Mouse (Mus musculus) midbrain, embryonic 10.5 days (tissue): ENCODE results near the gene Slc45a1. TPM values are rescaled to one million over a fixed set of nuclear protein-coding genes. Genes with fewer than 3 reads are reported as not detected.
A peak's percentile ranks its signal among the peaks of the same experiment; 100 is the strongest.

ENCODE experiments used
- DNase-seq: peaks from one replicate; pipeline ENCODE4 v3.0.0-alpha.2; 2017; ENCODE audit warnings: low spot score
- H3K27ac ChIP-seq: fragments of 300-500 bp; sonication (generic); replicated peaks from 2 replicates; pipeline ENCODE4 v1.5.1; 2016; ENCODE audit warnings: mild to moderate bottlenecking
- H3K27me3 ChIP-seq: fragments of 300-500 bp; sonication (generic); 2 replicates; pipeline ENCODE4 v1.6.1; 2016; ENCODE audit warnings: low read depth, mild to moderate bottlenecking; ENCODE audit not compliant: poor library complexity, severe bottlenecking
- H3K36me3 ChIP-seq: fragments of 300-500 bp; sonication (generic); 2 replicates; pipeline ENCODE4 v1.6.1; 2016; ENCODE audit warnings: mild to moderate bottlenecking, moderate library complexity
- H3K4me1 ChIP-seq: fragments of 300-500 bp; sonication (generic); 2 replicates; pipeline ENCODE4 v1.6.1; 2016
- H3K4me3 ChIP-seq: fragments of 300-500 bp; sonication (generic); 2 replicates; pipeline ENCODE4 v1.5.1; 2016; ENCODE audit warnings: mild to moderate bottlenecking, moderate library complexity
- H3K9me3 ChIP-seq: fragments of 300-500 bp; sonication (generic); replicated peaks from 2 replicates; pipeline ENCODE4 v1.6.1; 2016; ENCODE audit warnings: mild to moderate bottlenecking
- WGBS: fragments of 180-500 bp; shearing (Covaris S2); methylation state at CpG from one replicate; pipeline ENCODE4 v1.1.7; 2016; 5-methylcytosine and 5-hydroxymethylcytosine counted together
- polyA plus RNA-seq: library from polyadenylated mRNA; unstranded; fragments of >200 nt; fragmentation: Nextera tagmentation; extraction: Ambion mirVana; gene quantifications from 2 replicates; pipeline ENCODE4 v1.2.1, GENCODE M21; 2016

Slc45a1 gene
- polyA plus RNA-seq = 1.7 and 4.4 TPM in 2 replicates

- Histone ChIP-seq H3K4me1 (peaks cover 24% of the 10 kb centered on the region), H3K4me3 (peak within 1 kb of the TSS; percentile 60), H3K27ac (peak within 1 kb of the TSS; percentile 76), H3K9me3 (no peaks in the 10 kb centered on the region), H3K27me3 (peaks cover 46% of the 10 kb centered on the region), H3K36me3 (no peaks in the 10 kb centered on the region)
- peak; percentile 28 for DNase-seq
- WGBS = 6% methylated on average over 41 of the region's 41 CpGs
Observed at GRCm38 (mm10) chr4:150651390-150652277, at the start of gene Slc45a1. Gene Slc45a1 (minus strand): TSS chr4:150652174.

GRCm38 (mm10) chr4:150700849-150701248 is 48.9 kb upstream of the Slc45a1 start:
- DNase-seq = no peak
- 94% methylated on average over 9 of the region's 9 CpGs for whole genome bisulfite sequencing
- no peaks in the 10 kb centered on the region for H3K36me3 ChIP-seq
- H3K4me1 ChIP-seq = no peaks in the 10 kb centered on the region
- H3K27me3 ChIP-seq = peaks cover 6% of the 10 kb centered on the region; the same call in 1 of the 2 replicates
- H3K9me3 ChIP-seq = no peaks in the 10 kb centered on the region
- no peak overlapping the region for H3K4me3 ChIP-seq
- no peak overlapping the region for H3K27ac ChIP-seq

- Histone ChIP-seq H3K9me3 (no peaks in the 10 kb centered on the region), H3K27me3 (no peaks in the 10 kb centered on the region), H3K36me3 (no peaks in the 10 kb centered on the region), H3K4me3 (no peak overlapping the region), H3K4me1 (no peaks in the 10 kb centered on the region), H3K27ac (no peak overlapping the region)
- 84% methylated on average over 10 of the region's 10 CpGs for WGBS
- DNase-seq = no peak
Observed at GRCm38 (mm10) chr4:150694434-150695108, 42.6 kb upstream of the Slc45a1 start.

GRCm38 (mm10) chr4:150692861-150693403 is 41.0 kb upstream of the Slc45a1 start:
- Histone ChIP-seq H3K4me3 (no peak overlapping the region), H3K4me1 (no peaks in the 10 kb centered on the region), H3K27ac (no peak overlapping the region), H3K27me3 (no peaks in the 10 kb centered on the region), H3K36me3 (no peaks in the 10 kb centered on the region), H3K9me3 (no peaks in the 10 kb centered on the region)
- no peak for DNase-seq
- WGBS = 76% methylated on average over 10 of the region's 10 CpGs

GRCm38 (mm10) chr4:150690759-150691158 is 38.8 kb upstream of the Slc45a1 start:
- Histone ChIP-seq H3K36me3 (no peaks in the 10 kb centered on the region), H3K4me1 (peaks cover 11% of the 10 kb centered on the region; the same call in 1 of the 2 replicates), H3K27ac (no peak overlapping the region), H3K27me3 (no peaks in the 10 kb centered on the region), H3K4me3 (no peak overlapping the region), H3K9me3 (no peaks in the 10 kb centered on the region)
- WGBS = 82% methylated on average over 3 of the region's 3 CpGs
- no peak for DNase-seq

GRCm38 (mm10) chr4:150689553-150689952 is 37.6 kb upstream of the Slc45a1 start:
- no peaks in the 10 kb centered on the region for H3K9me3 ChIP-seq

GRCm38 (mm10) chr4:150687126-150687753 is 35.3 kb upstream of the Slc45a1 start:
- 85% methylated on average over 10 of the region's 10 CpGs for WGBS
- H3K4me1 ChIP-seq = peaks cover 15% of the 10 kb centered on the region; the same call in 1 of the 2 replicates
- no peak overlapping the region for H3K27ac ChIP-seq
- DNase-seq = no peak
- no peaks in the 10 kb centered on the region for H3K36me3 ChIP-seq
- no peaks in the 10 kb centered on the region for H3K9me3 ChIP-seq
- no peak overlapping the region for H3K4me3 ChIP-seq
- no peaks in the 10 kb centered on the region for H3K27me3 ChIP-seq

More at GRCm38 (mm10) chr4:150689553-150689952, 37.6 kb upstream of the Slc45a1 start:
- H3K4me3 ChIP-seq = no peak overlapping the region
- H3K27ac ChIP-seq = no peak overlapping the region
- no peaks in the 10 kb centered on the region for H3K36me3 ChIP-seq
- H3K4me1 ChIP-seq = peaks cover 15% of the 10 kb centered on the region; the same call in 1 of the 2 replicates
- no peaks in the 10 kb centered on the region for H3K27me3 ChIP-seq
- WGBS = 93% methylated on average over 10 of the region's 10 CpGs
- no peak for DNase-seq

- Histone ChIP-seq H3K9me3 (no peaks in the 10 kb centered on the region), H3K4me1 (peaks cover 15% of the 10 kb centered on the region; the same call in 1 of the 2 replicates), H3K4me3 (no peak overlapping the region), H3K27ac (no peak overlapping the region), H3K36me3 (no peaks in the 10 kb centered on the region), H3K27me3 (no peaks in the 10 kb centered on the region)
- DNase-seq = no peak
Observed at GRCm38 (mm10) chr4:150686538-150686937, 34.6 kb upstream of the Slc45a1 start.

- no peaks in the 10 kb centered on the region; the same call in 1 of the 2 replicates for H3K9me3 ChIP-seq
- no peak overlapping the region for H3K4me3 ChIP-seq
- H3K4me1 ChIP-seq = peaks cover 15% of the 10 kb centered on the region; the same call in 1 of the 2 replicates
- H3K27me3 ChIP-seq = no peaks in the 10 kb centered on the region
- no peaks in the 10 kb centered on the region for H3K36me3 ChIP-seq
- WGBS = 70% methylated on average over 8 of the region's 8 CpGs
- no peak for DNase-seq
- no peak overlapping the region for H3K27ac ChIP-seq
Observed at GRCm38 (mm10) chr4:150685778-150686493, 34.0 kb upstream of the Slc45a1 start.

GRCm38 (mm10) chr4:150685043-150685777 is 33.2 kb upstream of the Slc45a1 start:
- Histone ChIP-seq H3K36me3 (no peaks in the 10 kb centered on the region), H3K4me3 (no peak overlapping the region), H3K9me3 (no peaks in the 10 kb centered on the region; the same call in 1 of the 2 replicates), H3K27ac (no peak overlapping the region), H3K4me1 (peaks cover 15% of the 10 kb centered on the region; the same call in 1 of the 2 replicates), H3K27me3 (no peaks in the 10 kb centered on the region)
- WGBS = 64% methylated on average over 15 of the region's 15 CpGs
- DNase-seq = no peak

GRCm38 (mm10) chr4:150680373-150680772 is 28.4 kb upstream of the Slc45a1 start:
- Histone ChIP-seq H3K36me3 (no peaks in the 10 kb centered on the region), H3K4me1 (peaks cover 24% of the 10 kb centered on the region), H3K27me3 (peaks cover 4% of the 10 kb centered on the region; the same call in 1 of the 2 replicates), H3K4me3 (no peak overlapping the region), H3K27ac (no peak overlapping the region), H3K9me3 (no peaks in the 10 kb centered on the region; the same call in 1 of the 2 replicates)
- 85% methylated on average over 5 of the region's 5 CpGs for WGBS
- no peak for DNase-seq
